Mouse (Mus musculus) neural tube, embryonic 13.5 days (tissue): ENCODE measurements around the gene Lfng. TPM values are rescaled to one million over a fixed set of nuclear protein-coding genes. Genes with fewer than 3 reads are reported as not detected.

Experiments
- ATAC-seq: fragments of 200-750 bp; cut with Nextera tagmentation; 2 replicates; pipeline ENCODE4 v1.8.0; 2017; ENCODE audit warnings: low read depth, mild to moderate bottlenecking, moderate TSS enrichment, moderate library complexity
- H3K27ac ChIP-seq: fragments of 300-500 bp; sonication (generic); replicated peaks from 2 replicates; pipeline ENCODE4 v1.5.1; 2015; ENCODE audit warnings: moderate library complexity, mild to moderate bottlenecking, inconsistent platforms
- H3K27me3 ChIP-seq: fragments of 300-500 bp; sonication (generic); 2 replicates; pipeline ENCODE4 v1.6.1; 2015; ENCODE audit warnings: mild to moderate bottlenecking, inconsistent platforms
- H3K36me3 ChIP-seq: fragments of 300-500 bp; sonication (generic); 2 replicates; pipeline ENCODE4 v1.6.1; 2015; ENCODE audit warnings: mild to moderate bottlenecking, inconsistent platforms
- H3K4me1 ChIP-seq: fragments of 300-500 bp; sonication (generic); replicated peaks from 2 replicates; pipeline ENCODE4 v1.6.1; 2015; ENCODE audit warnings: inconsistent platforms
- H3K4me2 ChIP-seq: fragments of 300-500 bp; sonication (generic); 2 replicates; pipeline ENCODE4 v1.6.1; 2015; ENCODE audit warnings: inconsistent platforms, mild to moderate bottlenecking, moderate library complexity
- H3K4me3 ChIP-seq: fragments of 300-500 bp; sonication (generic); 2 replicates; pipeline ENCODE4 v1.5.1; 2015; ENCODE audit warnings: mild to moderate bottlenecking, inconsistent platforms
- H3K9ac ChIP-seq: fragments of 300-500 bp; sonication (generic); 2 replicates; pipeline ENCODE4 v1.6.1; 2015; ENCODE audit warnings: moderate library complexity, mild to moderate bottlenecking, inconsistent platforms
- H3K9me3 ChIP-seq: fragments of 300-500 bp; sonication (generic); 2 replicates; pipeline ENCODE4 v1.6.1; 2016; ENCODE audit warnings: inconsistent platforms
- WGBS: fragments of 180-500 bp; shearing (Covaris S2); methylation state at CpG from one replicate; pipeline ENCODE4 v1.1.7; 2015; 5-methylcytosine and 5-hydroxymethylcytosine counted together
- polyA plus RNA-seq: library from polyadenylated mRNA; unstranded; fragments of >200 nt; fragmentation: Nextera tagmentation; extraction: Ambion mirVana; gene quantifications from 2 replicates; pipeline ENCODE4 v1.2.1, GENCODE M21; 2015

The Lfng gene
- polyA plus RNA-seq, 1 experiment from 2014 or later: 20.6 TPM

DNA sequence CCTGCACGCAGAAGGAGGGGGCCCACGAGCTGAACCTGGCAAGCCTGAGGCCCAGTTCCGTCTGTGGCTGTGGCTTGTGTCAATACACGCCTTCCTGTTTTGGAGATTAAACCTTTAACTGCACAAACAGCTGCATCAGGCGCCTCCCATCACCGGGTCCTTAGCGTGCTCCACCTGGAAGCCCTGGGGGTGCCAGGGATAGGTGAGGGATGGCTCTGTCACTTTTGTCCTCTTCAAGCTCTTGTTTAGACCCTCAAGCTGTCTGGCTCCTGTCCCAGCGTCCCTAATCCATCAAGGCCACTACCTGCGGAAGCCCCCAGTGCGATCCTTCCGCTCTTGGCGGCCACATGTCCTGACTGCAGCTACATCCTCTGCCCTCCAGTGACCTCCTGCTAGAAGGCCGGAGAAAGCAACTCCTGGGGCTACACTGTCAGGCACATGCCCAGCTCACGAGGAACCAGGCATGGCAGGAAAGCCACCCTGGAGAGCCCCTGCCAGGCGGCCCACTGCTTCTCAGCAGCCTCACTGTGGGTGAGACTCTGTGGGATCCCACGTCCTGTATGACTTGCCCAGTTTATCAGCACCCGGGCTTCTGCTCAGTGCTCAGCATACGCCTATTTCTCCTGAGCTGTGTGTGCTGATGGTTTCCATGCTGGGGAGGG lies 10.1 kb upstream of the Lfng start:
- no peak overlapping the region for H3K9ac ChIP-seq
- no peak overlapping the region for H3K4me3 ChIP-seq
- H3K4me2 ChIP-seq: no peak overlapping the region
- WGBS: 77% methylated on average over 18 of the region's 18 CpGs
- peaks cover 2% of the 10 kb centered on the region for H3K4me1 ChIP-seq
- ATAC-seq: no peak
- H3K9me3 ChIP-seq: no peaks in the 10 kb centered on the region
- no peaks in the 10 kb centered on the region for H3K27me3 ChIP-seq
- no peaks in the 10 kb centered on the region for H3K36me3 ChIP-seq
- H3K27ac ChIP-seq: no peak overlapping the region

DNA sequence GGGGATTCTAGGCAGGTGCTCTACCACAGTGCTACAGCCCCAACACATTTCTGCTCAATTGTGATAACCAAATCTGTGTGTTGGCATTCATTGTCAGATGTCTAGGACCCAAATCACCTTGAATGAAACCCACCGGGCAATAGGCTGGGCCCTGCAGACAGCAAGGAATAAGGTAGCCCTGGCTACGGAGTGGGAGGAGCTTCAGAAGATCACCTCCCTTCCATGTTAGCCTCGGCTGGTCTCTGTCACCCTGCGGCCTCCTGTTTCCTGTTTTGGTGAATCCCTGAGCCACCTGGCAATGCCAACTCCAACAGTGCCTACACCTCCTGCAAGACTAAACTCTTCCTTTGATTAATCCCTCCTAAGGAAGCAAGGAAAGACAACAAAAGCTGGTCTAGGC lies 9.3 kb upstream of the Lfng start:
- Histone ChIP-seq H3K9me3 (no peaks in the 10 kb centered on the region), H3K9ac (no peak overlapping the region)

DNA sequence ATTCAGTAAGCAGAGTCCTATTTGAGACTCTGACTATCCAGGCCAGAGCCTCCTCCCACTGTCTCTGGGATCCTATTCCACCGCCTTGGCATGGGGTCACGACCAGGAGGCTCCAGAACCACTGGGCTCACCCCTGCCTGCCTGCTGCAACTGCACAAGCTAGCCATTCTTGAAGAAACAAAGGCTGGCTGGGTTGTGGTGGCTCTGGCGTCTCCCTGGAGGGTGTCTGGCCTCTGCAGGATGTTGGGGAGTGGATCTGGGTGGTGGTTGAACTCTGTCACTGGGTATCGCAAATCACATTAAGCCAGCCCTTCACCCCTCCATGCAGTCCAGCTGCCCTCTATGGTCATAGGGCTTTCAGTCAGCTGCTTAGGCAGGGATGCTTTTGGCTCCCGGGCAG lies 7.2 kb upstream of the Lfng start:
- WGBS: 37% methylated on average over 5 of the region's 5 CpGs
- Histone ChIP-seq H3K4me3 (no peak overlapping the region), H3K4me1 (peaks cover 8% of the 10 kb centered on the region), H3K36me3 (no peaks in the 10 kb centered on the region), H3K9me3 (no peaks in the 10 kb centered on the region), H3K9ac (no peak overlapping the region), H3K27me3 (no peaks in the 10 kb centered on the region), H3K4me2 (no peak overlapping the region), H3K27ac (no peak overlapping the region)
- ATAC-seq: no peak

More for the DNA sequence above, 9.3 kb upstream of the Lfng start:
- H3K4me2 ChIP-seq: no peak overlapping the region
- no peaks in the 10 kb centered on the region for H3K36me3 ChIP-seq
- no peak overlapping the region for H3K4me3 ChIP-seq
- WGBS: 85% methylated on average over 4 of the region's 4 CpGs
- H3K27ac ChIP-seq: no peak overlapping the region
- no peak for ATAC-seq
- H3K27me3 ChIP-seq: no peaks in the 10 kb centered on the region
- H3K4me1 ChIP-seq: peaks cover 2% of the 10 kb centered on the region

DNA sequence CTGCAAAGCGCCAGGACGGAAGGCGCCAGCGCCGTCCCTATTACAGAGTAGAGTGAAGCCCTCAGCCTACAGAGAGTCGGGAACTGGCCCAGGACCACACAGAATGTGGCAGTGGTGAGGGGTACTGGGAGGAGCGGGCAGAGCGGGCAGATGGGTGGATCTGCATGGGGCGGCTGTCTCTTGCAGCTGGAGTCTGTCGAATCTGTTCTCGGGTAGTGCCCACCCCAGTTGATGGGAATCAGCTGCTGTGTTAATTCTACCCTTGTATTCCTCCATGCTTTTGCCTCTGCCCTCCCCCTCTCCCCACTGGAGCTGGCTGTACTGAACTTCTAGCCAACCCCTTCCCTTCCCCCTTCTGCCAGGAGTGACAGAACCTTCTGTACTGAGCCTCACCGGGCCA lies 5.4 kb upstream of the Lfng start:
- 63% methylated on average over 12 of the region's 12 CpGs for WGBS
- peak; percentile 22; the same call in 1 of the 2 replicates for ATAC-seq
- Histone ChIP-seq H3K9ac (no peak overlapping the region), H3K4me3 (no peak overlapping the region), H3K4me2 (no peak overlapping the region), H3K4me1 (peaks cover 25% of the 10 kb centered on the region), H3K27ac (no peak overlapping the region), H3K36me3 (no peaks in the 10 kb centered on the region), H3K27me3 (peaks cover 5% of the 10 kb centered on the region), H3K9me3 (no peaks in the 10 kb centered on the region)

DNA sequence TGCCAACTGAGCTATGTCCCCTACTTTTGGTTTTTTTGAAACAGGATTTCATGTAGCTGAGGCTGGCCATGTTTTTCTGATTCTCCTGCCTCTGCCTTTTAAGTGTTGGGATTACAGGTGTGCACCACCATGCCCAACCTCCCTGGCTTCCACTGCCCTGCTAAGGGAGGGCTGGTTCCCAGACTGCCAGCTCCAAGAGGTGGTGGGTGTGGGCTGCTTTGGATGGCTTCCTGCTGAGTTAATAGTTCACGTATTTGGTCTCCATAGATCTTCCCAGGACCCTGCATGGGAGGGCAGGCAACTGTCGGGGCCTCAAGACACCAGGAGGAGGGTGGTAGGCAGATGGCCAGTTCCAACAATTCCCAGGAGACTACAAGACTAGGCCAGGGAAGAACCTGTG lies 4.6 kb upstream of the Lfng start:
- H3K4me1 ChIP-seq: peaks cover 34% of the 10 kb centered on the region
- H3K4me3 ChIP-seq: no peak overlapping the region
- WGBS: 37% methylated on average over 2 of the region's 2 CpGs
- no peaks in the 10 kb centered on the region for H3K9me3 ChIP-seq
- no peak overlapping the region for H3K4me2 ChIP-seq
- no peaks in the 10 kb centered on the region for H3K36me3 ChIP-seq
- ATAC-seq: no peak
- peaks cover 11% of the 10 kb centered on the region for H3K27me3 ChIP-seq
- no peak overlapping the region for H3K27ac ChIP-seq
- no peak overlapping the region for H3K9ac ChIP-seq

DNA sequence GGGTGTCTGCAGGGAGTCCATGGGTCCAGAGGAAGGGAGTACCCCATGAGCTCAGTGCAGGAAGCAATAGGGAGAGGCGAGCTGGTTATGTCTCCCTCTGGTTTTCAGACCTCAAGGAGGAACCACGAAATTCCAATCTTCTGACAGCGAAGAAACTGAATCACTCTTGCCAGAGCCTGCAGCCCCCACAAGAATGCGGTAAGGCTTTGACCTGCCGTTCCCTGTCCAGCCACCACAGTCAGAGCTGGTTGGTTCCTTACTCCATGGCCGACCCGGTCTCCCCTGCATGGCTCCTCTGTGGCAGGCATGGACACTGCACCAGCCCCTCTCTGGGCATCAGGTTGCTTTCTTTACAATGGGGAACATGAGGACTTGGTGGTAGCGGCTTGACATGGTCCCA lies 2.7 kb upstream of the Lfng start:
- H3K27ac ChIP-seq: no peak overlapping the region
- 79% methylated on average over 8 of the region's 8 CpGs for WGBS
- H3K27me3 ChIP-seq: peaks cover 18% of the 10 kb centered on the region
- no peak for ATAC-seq
- H3K4me3 ChIP-seq: no peak overlapping the region
- H3K9ac ChIP-seq: no peak overlapping the region
- H3K4me2 ChIP-seq: no peak overlapping the region
- no peaks in the 10 kb centered on the region for H3K36me3 ChIP-seq
- no peaks in the 10 kb centered on the region for H3K9me3 ChIP-seq
- peaks cover 51% of the 10 kb centered on the region for H3K4me1 ChIP-seq

DNA sequence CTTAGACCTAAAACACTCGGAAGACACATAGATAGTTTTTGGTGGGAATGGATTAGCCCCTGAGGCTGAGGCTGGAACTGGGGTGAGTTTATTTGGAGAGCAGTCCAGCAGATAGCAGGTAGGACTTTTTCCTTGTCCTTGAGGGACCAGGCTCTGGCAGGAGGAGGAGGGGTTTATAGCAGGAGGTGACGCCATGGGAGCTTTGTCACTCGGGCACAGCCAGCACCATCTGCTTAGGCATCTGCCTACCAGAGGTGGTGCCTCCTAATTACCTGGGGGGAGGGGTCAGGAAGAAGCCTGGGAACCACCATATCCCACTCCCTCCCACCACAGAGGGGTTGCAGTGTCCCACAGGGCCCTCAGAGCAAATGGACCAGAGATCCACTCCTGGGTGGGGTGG lies 1.9 kb upstream of the Lfng start:
- Histone ChIP-seq H3K4me2 (0 out of 2 replicates have a peak overlapping the region, but pooled peaks have one; percentile 9), H3K27me3 (peaks cover 18% of the 10 kb centered on the region), H3K9ac (no peak overlapping the region), H3K9me3 (no peaks in the 10 kb centered on the region), H3K4me3 (no peak overlapping the region), H3K4me1 (peaks cover 57% of the 10 kb centered on the region), H3K36me3 (no peaks in the 10 kb centered on the region), H3K27ac (no peak overlapping the region)
- 17% methylated on average over 3 of the region's 3 CpGs for WGBS
- ATAC-seq: no peak

DNA sequence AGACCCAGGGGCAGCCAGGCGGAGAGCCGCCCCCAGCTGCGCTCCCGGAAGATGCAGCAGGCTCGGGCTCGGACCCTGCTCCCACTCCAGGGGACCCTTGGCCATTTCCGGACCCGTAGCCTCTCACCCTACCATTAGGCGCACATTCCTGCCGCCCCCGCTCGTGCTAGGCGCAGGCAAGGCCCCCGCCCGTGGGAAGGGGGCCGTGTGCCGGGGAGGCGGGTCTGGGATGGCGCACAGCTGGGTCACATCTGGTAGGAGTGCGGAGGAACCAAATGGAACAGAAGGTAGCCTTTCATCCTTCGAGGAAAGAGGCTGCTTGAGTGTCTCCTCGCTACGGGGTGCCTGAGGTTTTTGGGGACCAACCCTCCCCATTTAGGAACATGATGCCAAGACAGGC lies 734 bp upstream of the Lfng start:
- peaks cover 18% of the 10 kb centered on the region for H3K27me3 ChIP-seq
- H3K4me1 ChIP-seq: peaks cover 69% of the 10 kb centered on the region
- H3K4me3 ChIP-seq: peak overlapping the region; percentile 59
- no peaks in the 10 kb centered on the region for H3K9me3 ChIP-seq
- peak overlapping the region; percentile 87 for H3K4me2 ChIP-seq
- ATAC-seq: no peak
- H3K27ac ChIP-seq: peak overlapping the region; percentile 64
- peak overlapping the region; percentile 75 for H3K9ac ChIP-seq
- WGBS: under 1% methylated on average over 23 of the region's 23 CpGs
- no peaks in the 10 kb centered on the region for H3K36me3 ChIP-seq

DNA sequence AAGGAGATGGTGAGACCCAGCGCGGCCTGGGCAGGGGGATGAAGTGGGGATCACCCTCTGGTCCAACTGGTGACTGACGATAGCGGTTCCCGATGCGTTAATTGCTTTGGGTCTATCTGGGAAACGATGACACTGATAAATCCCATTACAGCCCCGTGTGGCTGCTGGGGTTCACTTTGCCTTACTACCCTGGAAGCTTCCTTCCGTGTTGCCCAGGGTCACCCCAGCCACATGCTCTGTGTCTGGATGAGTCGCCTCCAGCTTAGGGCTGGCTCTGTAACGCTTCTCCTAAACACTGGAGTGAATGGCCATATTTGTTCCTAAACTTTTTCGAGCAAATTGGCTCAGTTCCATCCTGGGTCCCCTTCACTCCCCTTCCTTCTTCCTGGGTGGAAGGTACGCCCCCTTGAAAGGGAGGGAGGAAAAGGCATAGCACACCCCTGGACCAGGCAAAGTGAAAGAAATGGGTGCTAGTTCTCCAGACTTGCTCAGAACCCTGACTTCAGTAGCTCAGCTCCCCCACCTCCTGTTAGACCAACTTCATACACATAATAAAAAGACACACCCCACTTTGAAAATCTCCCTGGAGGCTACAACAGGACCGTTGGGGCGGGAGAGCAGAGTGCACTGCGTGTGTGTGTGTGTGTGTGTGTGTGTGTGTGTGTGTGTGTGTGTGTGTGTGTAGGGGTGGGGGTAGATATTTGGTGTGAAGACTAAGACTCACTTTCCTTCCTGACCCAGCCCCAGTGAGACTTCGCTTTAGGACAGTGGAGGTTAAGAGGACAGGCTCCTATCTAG lies 915 bp downstream of the Lfng start:
- Histone ChIP-seq H3K4me1 (peaks cover 85% of the 10 kb centered on the region), H3K4me3 (peak overlapping the region; percentile 59), H3K27me3 (peaks cover 18% of the 10 kb centered on the region), H3K27ac (peak overlapping the region; percentile 95), H3K9me3 (no peaks in the 10 kb centered on the region), H3K4me2 (peak overlapping the region; percentile 87), H3K9ac (peak overlapping the region; percentile 75), H3K36me3 (peaks cover 8% of the 10 kb centered on the region)
- no peak for ATAC-seq
- 1% methylated on average over 17 of the region's 17 CpGs for WGBS

DNA sequence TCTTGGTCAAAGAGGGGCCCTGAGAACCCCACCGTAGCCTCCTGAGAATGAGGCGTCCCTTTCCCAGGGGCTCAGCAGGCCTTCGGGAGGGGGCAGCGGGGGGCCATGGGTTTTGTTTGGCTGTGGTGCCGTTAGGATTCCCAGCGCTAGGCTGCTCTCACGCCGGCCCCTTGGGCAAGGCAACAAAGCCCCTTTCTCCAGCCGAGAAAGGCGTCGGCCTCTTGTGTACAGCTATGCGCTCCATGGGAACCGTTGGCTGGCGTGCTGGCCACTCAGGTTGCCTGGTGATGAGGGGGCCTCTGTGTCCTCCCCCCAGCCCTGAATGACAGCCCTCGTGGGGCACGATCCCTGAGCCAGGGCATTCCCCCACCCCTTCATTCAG lies 1.5 kb downstream of the Lfng start:
- peaks cover 86% of the 10 kb centered on the region for H3K4me1 ChIP-seq
- peak; percentile 9 for ATAC-seq
- H3K9me3 ChIP-seq: no peaks in the 10 kb centered on the region
- peak overlapping the region; percentile 59 for H3K4me3 ChIP-seq
- H3K9ac ChIP-seq: peak overlapping the region; percentile 75
- peak overlapping the region; percentile 95 for H3K27ac ChIP-seq
- peaks cover 14% of the 10 kb centered on the region for H3K36me3 ChIP-seq
- peaks cover 18% of the 10 kb centered on the region for H3K27me3 ChIP-seq
- 2% methylated on average over 14 of the region's 16 CpGs for whole genome bisulfite sequencing
- H3K4me2 ChIP-seq: peak overlapping the region; percentile 87

DNA sequence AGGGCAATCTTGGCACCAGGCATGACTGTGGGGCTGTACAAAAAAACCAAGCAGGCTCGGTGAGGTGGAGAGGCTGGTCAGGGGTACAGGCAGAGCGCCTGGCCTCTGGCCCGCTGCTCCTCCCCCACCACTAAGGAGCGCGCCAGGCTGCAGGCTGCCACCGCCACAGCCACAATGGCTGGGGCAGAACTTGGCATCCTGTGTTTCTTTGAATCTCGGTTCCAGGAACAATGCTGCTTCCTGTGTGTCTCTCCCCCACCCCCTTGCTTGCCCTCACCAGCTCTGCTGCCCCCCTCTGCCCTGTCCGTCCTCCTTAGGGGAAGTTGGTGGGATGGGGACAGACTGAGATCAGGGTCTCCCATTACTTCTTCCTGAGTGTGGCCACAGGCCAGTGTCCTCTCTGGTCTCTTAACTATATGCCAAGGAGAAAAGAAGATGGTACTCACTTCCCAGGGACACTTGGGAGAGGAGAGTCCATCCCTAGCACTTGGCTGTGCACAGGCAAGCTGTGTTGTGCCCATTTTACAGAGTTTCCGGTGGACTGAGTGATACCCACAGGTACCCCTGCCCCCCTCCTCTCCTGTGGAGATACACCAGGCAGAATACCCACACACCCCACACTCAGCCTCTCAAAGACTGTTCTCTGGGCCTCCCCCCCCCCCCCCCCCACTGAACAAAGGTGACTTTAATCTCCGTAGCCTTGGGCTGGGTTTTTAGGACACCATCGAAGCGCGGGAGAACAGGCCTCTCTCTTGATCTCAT lies 2.6 kb downstream of the Lfng start:
- peaks cover 23% of the 10 kb centered on the region for H3K36me3 ChIP-seq
- H3K27ac ChIP-seq: peak overlapping the region; percentile 95
- H3K9me3 ChIP-seq: no peaks in the 10 kb centered on the region
- 6% methylated on average over 13 of the region's 13 CpGs for WGBS
- H3K27me3 ChIP-seq: peaks cover 18% of the 10 kb centered on the region
- ATAC-seq: no peak
- H3K4me3 ChIP-seq: peak overlapping the region; percentile 59
- peak overlapping the region; percentile 87 for H3K4me2 ChIP-seq
- H3K9ac ChIP-seq: peak overlapping the region; percentile 75
- peaks cover 90% of the 10 kb centered on the region for H3K4me1 ChIP-seq
